Mouse (Mus musculus): ENCODE data around the gene Eno1.
"Not testable (repeated sequence)": the region's sequence is repeated elsewhere in the genome, so short reads cannot be mapped to it uniquely, and the experiment has no call there.

The Eno1 gene

GRCm38 (mm10) chr4:150282631-150283334, 46.3 kb downstream of the Eno1 start:
- no peak for DNase-seq

- DNase-seq = no peak
Observed at GRCm38 (mm10) chr4:150283335-150283638, 46.8 kb downstream of the Eno1 start.

- DNase-seq = peak; percentile 73
Observed at GRCm38 (mm10) chr4:150283993-150284392, 47.5 kb downstream of the Eno1 start.

DNA sequence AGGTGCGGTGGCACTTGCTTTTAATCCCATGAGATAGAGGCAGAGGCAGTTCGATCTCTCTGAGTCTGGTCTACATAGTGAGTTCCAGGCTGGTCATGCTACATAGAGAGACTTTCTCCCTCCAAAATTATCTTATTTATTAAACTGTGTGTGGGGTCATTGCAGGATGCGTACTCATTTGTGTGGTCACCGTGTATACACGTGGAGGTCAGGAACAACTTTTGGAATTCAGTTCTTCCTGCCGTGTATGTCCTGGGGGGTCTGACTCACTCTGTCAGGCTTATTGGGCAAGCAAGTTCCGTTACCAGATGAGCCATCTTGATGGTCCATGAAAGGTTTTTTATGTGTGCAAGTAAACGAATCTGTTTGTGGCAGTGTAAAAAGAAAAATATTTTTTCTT, 50.5 kb downstream of the Eno1 start:
- DNase-seq = no peak

- DNase-seq = not testable (repeated sequence)
Observed at GRCm38 (mm10) chr4:150287463-150287862, 50.9 kb downstream of the Eno1 start.

- DNase-seq = no peak
Observed at GRCm38 (mm10) chr4:150291900-150292299, 55.4 kb downstream of the Eno1 start.

GRCm38 (mm10) chr4:150294870-150295269, 58.3 kb downstream of the Eno1 start:
- DNase-seq = no peak

GRCm38 (mm10) chr4:150295966-150296365, 59.4 kb downstream of the Eno1 start:
- no peak for DNase-seq
